Mouse (Mus musculus) heart, postnatal 0 days (tissue): ENCODE measurements around the gene Rhbdl3.

Source experiments
- CTCF ChIP-seq: IDR thresholded peaks from 2 replicates; pipeline ENCODE4 v1.5.1; 2016; ENCODE audit warnings: antibody characterized with exemption, control low read depth, low read depth
- EP300 ChIP-seq: IDR thresholded peaks from 2 replicates; pipeline ENCODE4 v1.6.1; 2016; ENCODE audit warnings: antibody characterized with exemption, low read depth

- TF ChIP-seq CTCF: no peak
- no peak for TF ChIP-seq EP300
These were observed 7.8 kb downstream of the Rhbdl3 start for GRCm38 (mm10) chr11:80308537-80308936.
